Mouse (Mus musculus) stomach, embryonic 15.5 days (tissue): Measurements from ENCODE around the gene Nfat5. TPM values are rescaled to one million over a fixed set of nuclear protein-coding genes. Genes with fewer than 3 reads are reported as not detected.

Source experiments
- ATAC-seq: fragments of 200-750 bp; cut with Nextera tagmentation; 2 replicates; pipeline ENCODE4 v1.8.0; 2017; ENCODE audit warnings: low read depth, moderate number of reproducible peaks, moderate TSS enrichment; ENCODE audit not compliant: insufficient read depth, low FRiP score
- H3K27ac ChIP-seq: fragments of 300-500 bp; sonication (generic); 2 replicates; pipeline ENCODE4 v1.5.1; 2015; ENCODE audit warnings: mild to moderate bottlenecking, inconsistent platforms
- H3K27me3 ChIP-seq: fragments of 300-500 bp; sonication (generic); replicated peaks from 2 replicates; pipeline ENCODE4 v1.6.1; 2015; ENCODE audit warnings: inconsistent platforms
- H3K36me3 ChIP-seq: fragments of 300-500 bp; sonication (generic); 2 replicates; pipeline ENCODE4 v1.6.1; 2015; ENCODE audit warnings: inconsistent platforms
- H3K4me1 ChIP-seq: fragments of 300-500 bp; sonication (generic); 2 replicates; pipeline ENCODE4 v1.6.1; 2015; ENCODE audit warnings: inconsistent platforms
- H3K4me2 ChIP-seq: fragments of 300-500 bp; sonication (generic); 2 replicates; pipeline ENCODE4 v1.6.1; 2015; ENCODE audit warnings: mild to moderate bottlenecking, inconsistent platforms
- H3K4me3 ChIP-seq: fragments of 300-500 bp; sonication (generic); replicated peaks from 2 replicates; pipeline ENCODE4 v1.5.1; 2015; ENCODE audit warnings: inconsistent platforms
- H3K9ac ChIP-seq: fragments of 300-500 bp; sonication (generic); 2 replicates; pipeline ENCODE4 v1.6.1; 2015; ENCODE audit warnings: inconsistent platforms
- H3K9me3 ChIP-seq: fragments of 300-500 bp; sonication (generic); 2 replicates; pipeline ENCODE4 v1.6.1; 2016; ENCODE audit warnings: inconsistent platforms
- WGBS: fragments of 180-500 bp; shearing (Covaris S2); methylation state at CpG from one replicate; pipeline ENCODE4 v1.1.7; 2015; 5-methylcytosine and 5-hydroxymethylcytosine counted together
- polyA plus RNA-seq: library from polyadenylated mRNA; unstranded; fragments of >200 nt; fragmentation: Nextera tagmentation; extraction: Ambion mirVana; gene quantifications from 2 replicates; pipeline ENCODE4 v1.2.1, GENCODE M21; 2015

Nfat5 gene
- polyA plus RNA-seq, 1 experiment from 2014 or later = 11.5 TPM

GRCm38 (mm10) chr8:107293641-107294628, 665 bp downstream of the Nfat5 start:
- peak; percentile 50 for ATAC-seq
- WGBS = under 1% methylated on average over 71 of the region's 98 CpGs
- H3K4me1 ChIP-seq = no peaks in the 10 kb centered on the region
- no peaks in the 10 kb centered on the region for H3K9me3 ChIP-seq
- peak overlapping the region; percentile 97 for H3K27ac ChIP-seq
- peak overlapping the region; percentile 96 for H3K9ac ChIP-seq
- no peaks in the 10 kb centered on the region for H3K36me3 ChIP-seq
- H3K4me3 ChIP-seq = peak overlapping the region; percentile 97
- H3K27me3 ChIP-seq = no peaks in the 10 kb centered on the region
- H3K4me2 ChIP-seq = peak overlapping the region; percentile 58

- no peak overlapping the region for H3K4me3 ChIP-seq
- H3K27me3 ChIP-seq = no peaks in the 10 kb centered on the region
- no peak overlapping the region for H3K4me2 ChIP-seq
- ATAC-seq = no peak
- no peaks in the 10 kb centered on the region for H3K9me3 ChIP-seq
- H3K4me1 ChIP-seq = no peaks in the 10 kb centered on the region
- no peaks in the 10 kb centered on the region for H3K36me3 ChIP-seq
- no peak overlapping the region for H3K9ac ChIP-seq
- no peak overlapping the region for H3K27ac ChIP-seq
- WGBS = 75% methylated on average over 1 of the region's 1 CpGs
Measured at GRCm38 (mm10) chr8:107295450-107295849, 2.2 kb downstream of the Nfat5 start.

GRCm38 (mm10) chr8:107311876-107312275, 18.6 kb downstream of the Nfat5 start:
- no peaks in the 10 kb centered on the region for H3K36me3 ChIP-seq
- ATAC-seq = no peak
- H3K9ac ChIP-seq = no peak overlapping the region
- H3K4me3 ChIP-seq = no peak overlapping the region
- H3K4me1 ChIP-seq = no peaks in the 10 kb centered on the region
- H3K27me3 ChIP-seq = no peaks in the 10 kb centered on the region
- no peaks in the 10 kb centered on the region for H3K9me3 ChIP-seq
- H3K27ac ChIP-seq = no peak overlapping the region
- H3K4me2 ChIP-seq = no peak overlapping the region

GRCm38 (mm10) chr8:107324142-107324541, 30.9 kb downstream of the Nfat5 start:
- H3K36me3 ChIP-seq = no peaks in the 10 kb centered on the region
- peak; percentile 53; the same call in 1 of the 2 replicates for ATAC-seq
- H3K9me3 ChIP-seq = no peaks in the 10 kb centered on the region
- H3K4me2 ChIP-seq = no peak overlapping the region
- H3K9ac ChIP-seq = no peak overlapping the region
- WGBS = 0% methylated on average over 1 of the region's 1 CpGs
- no peak overlapping the region for H3K27ac ChIP-seq
- no peak overlapping the region for H3K4me3 ChIP-seq
- no peaks in the 10 kb centered on the region for H3K27me3 ChIP-seq
- H3K4me1 ChIP-seq = no peaks in the 10 kb centered on the region

- Histone ChIP-seq H3K4me2 (no peak overlapping the region), H3K36me3 (no peaks in the 10 kb centered on the region), H3K9ac (no peak overlapping the region), H3K4me1 (no peaks in the 10 kb centered on the region), H3K4me3 (no peak overlapping the region), H3K9me3 (no peaks in the 10 kb centered on the region), H3K27ac (no peak overlapping the region), H3K27me3 (no peaks in the 10 kb centered on the region)
- WGBS = 64% methylated on average over 1 of the region's 1 CpGs
- no peak for ATAC-seq
Measured at GRCm38 (mm10) chr8:107329595-107329994, 36.3 kb downstream of the Nfat5 start.

GRCm38 (mm10) chr8:107336480-107336879, 43.2 kb downstream of the Nfat5 start:
- no peaks in the 10 kb centered on the region for H3K9me3 ChIP-seq
- no peaks in the 10 kb centered on the region for H3K4me1 ChIP-seq
- no peak overlapping the region for H3K27ac ChIP-seq
- H3K36me3 ChIP-seq = peaks cover 6% of the 10 kb centered on the region; the same call in 1 of the 2 replicates
- H3K4me3 ChIP-seq = no peak overlapping the region
- ATAC-seq = no peak
- H3K27me3 ChIP-seq = no peaks in the 10 kb centered on the region
- no peak overlapping the region for H3K9ac ChIP-seq
- no peak overlapping the region for H3K4me2 ChIP-seq
- WGBS = 77% methylated on average over 1 of the region's 1 CpGs

GRCm38 (mm10) chr8:107370311-107370710, 77.0 kb downstream of the Nfat5 start:
- H3K4me1 ChIP-seq = no peaks in the 10 kb centered on the region
- H3K4me3 ChIP-seq = no peak overlapping the region
- no peak for ATAC-seq
- WGBS = 85% methylated on average over 4 of the region's 4 CpGs
- H3K9ac ChIP-seq = no peak overlapping the region
- no peak overlapping the region for H3K27ac ChIP-seq
- H3K36me3 ChIP-seq = peaks cover 33% of the 10 kb centered on the region
- no peaks in the 10 kb centered on the region for H3K27me3 ChIP-seq
- no peak overlapping the region for H3K4me2 ChIP-seq
- H3K9me3 ChIP-seq = no peaks in the 10 kb centered on the region

GRCm38 (mm10) chr8:107377346-107377745, 84.1 kb downstream of the Nfat5 start:
- 93% methylated on average over 3 of the region's 3 CpGs for WGBS
- Histone ChIP-seq H3K27ac (no peak overlapping the region), H3K36me3 (peaks cover 14% of the 10 kb centered on the region), H3K4me2 (no peak overlapping the region), H3K4me1 (no peaks in the 10 kb centered on the region), H3K9me3 (no peaks in the 10 kb centered on the region), H3K27me3 (no peaks in the 10 kb centered on the region), H3K9ac (no peak overlapping the region), H3K4me3 (no peak overlapping the region)
- ATAC-seq = no peak

GRCm38 (mm10) chr8:107380734-107381133, 87.5 kb downstream of the Nfat5 start:
- Histone ChIP-seq H3K27ac (no peak overlapping the region), H3K4me1 (no peaks in the 10 kb centered on the region)
- 93% methylated on average over 8 of the region's 8 CpGs for WGBS

GRCm38 (mm10) chr8:107381666-107382065, 88.4 kb downstream of the Nfat5 start:
- Histone ChIP-seq H3K27ac (no peak overlapping the region), H3K4me2 (no peak overlapping the region), H3K9me3 (no peaks in the 10 kb centered on the region), H3K4me3 (no peak overlapping the region), H3K36me3 (peaks cover 14% of the 10 kb centered on the region), H3K9ac (no peak overlapping the region), H3K27me3 (no peaks in the 10 kb centered on the region), H3K4me1 (no peaks in the 10 kb centered on the region)
- 92% methylated on average over 4 of the region's 4 CpGs for WGBS
- ATAC-seq = no peak

More at GRCm38 (mm10) chr8:107380734-107381133, 87.5 kb downstream of the Nfat5 start:
- H3K9ac ChIP-seq = no peak overlapping the region
- no peak for ATAC-seq
- no peak overlapping the region for H3K4me3 ChIP-seq
- H3K4me2 ChIP-seq = no peak overlapping the region
- no peaks in the 10 kb centered on the region for H3K9me3 ChIP-seq
- peaks cover 14% of the 10 kb centered on the region for H3K36me3 ChIP-seq
- H3K27me3 ChIP-seq = no peaks in the 10 kb centered on the region

GRCm38 (mm10) chr8:107382898-107383297, 89.6 kb downstream of the Nfat5 start:
- no peak for ATAC-seq
- H3K4me3 ChIP-seq = no peak overlapping the region
- H3K4me2 ChIP-seq = no peak overlapping the region
- H3K36me3 ChIP-seq = peaks cover 14% of the 10 kb centered on the region
- no peaks in the 10 kb centered on the region for H3K9me3 ChIP-seq
- H3K27me3 ChIP-seq = no peaks in the 10 kb centered on the region
- H3K9ac ChIP-seq = no peak overlapping the region
- 69% methylated on average over 4 of the region's 4 CpGs for WGBS
- no peaks in the 10 kb centered on the region for H3K4me1 ChIP-seq
- H3K27ac ChIP-seq = no peak overlapping the region

- WGBS = 37% methylated on average over 5 of the region's 5 CpGs
- Histone ChIP-seq H3K27me3 (no peaks in the 10 kb centered on the region), H3K4me1 (no peaks in the 10 kb centered on the region), H3K9ac (no peak overlapping the region), H3K9me3 (no peaks in the 10 kb centered on the region), H3K36me3 (peaks cover 7% of the 10 kb centered on the region), H3K27ac (no peak overlapping the region), H3K4me3 (no peak overlapping the region), H3K4me2 (no peak overlapping the region)
- ATAC-seq = no peak
Measured at GRCm38 (mm10) chr8:107384651-107385050, 91.4 kb downstream of the Nfat5 start.
